Mouse (Mus musculus): Measurements from ENCODE around the gene Nrcam. TPM values are rescaled to one million over a fixed set of nuclear protein-coding genes. Genes with fewer than 3 reads are reported as not detected.

The Nrcam gene
- total and polyA plus RNA-seq, 2 experiments from 2014 or later: 109 to 173 TPM

DNA sequence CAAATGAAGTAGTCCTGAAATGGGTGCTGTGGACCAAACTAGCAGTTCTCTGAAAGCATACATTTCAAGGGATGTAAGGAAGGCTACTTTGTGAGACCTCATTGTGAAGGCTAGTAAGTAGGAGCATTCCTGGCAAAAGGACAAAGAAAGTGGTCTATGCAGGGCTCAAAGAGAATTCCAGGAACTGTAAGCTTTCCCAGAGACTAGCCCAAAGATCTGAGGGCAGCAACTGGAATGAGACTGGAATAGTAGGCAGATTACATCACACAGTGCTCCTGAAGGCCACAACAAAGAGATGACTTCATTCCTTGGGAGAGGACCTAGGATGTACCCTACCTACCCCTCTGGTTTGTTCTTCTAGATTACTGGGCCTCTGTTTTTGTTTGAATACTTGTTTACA lies 27.9 kb upstream of the Nrcam start:
- Histone ChIP-seq H3K4me3 (ENCODE audit: low read depth, low read length) (no peak overlapping the region), H3K4me2 (ENCODE audit: low read depth, low read length, poor library complexity, severe bottlenecking) (no peak overlapping the region), H3K27me3 (ENCODE audit: insufficient read depth, low read length) (no peaks in the 10 kb centered on the region), H3K27ac (ENCODE audit: low read depth, low read length) (no peak overlapping the region), H3K9ac (replicated peaks; ENCODE audit: low read length, poor library complexity, severe bottlenecking) (no peak overlapping the region), H3K4me1 (ENCODE audit: insufficient read depth, low read length) (no peaks in the 10 kb centered on the region), H3K9me3 (ENCODE audit: low read length) (no peaks in the 10 kb centered on the region), H3K36me3 (ENCODE audit: insufficient read depth, low read length) (no peaks in the 10 kb centered on the region)
- ATAC-seq (ENCODE audit: low FRiP score) (no peak), DNase-seq (ENCODE audit: low spot score) (no peak)
- no peak for TF ChIP-seq CTCF (IDR thresholded peaks at IDR 0.05)

DNA sequence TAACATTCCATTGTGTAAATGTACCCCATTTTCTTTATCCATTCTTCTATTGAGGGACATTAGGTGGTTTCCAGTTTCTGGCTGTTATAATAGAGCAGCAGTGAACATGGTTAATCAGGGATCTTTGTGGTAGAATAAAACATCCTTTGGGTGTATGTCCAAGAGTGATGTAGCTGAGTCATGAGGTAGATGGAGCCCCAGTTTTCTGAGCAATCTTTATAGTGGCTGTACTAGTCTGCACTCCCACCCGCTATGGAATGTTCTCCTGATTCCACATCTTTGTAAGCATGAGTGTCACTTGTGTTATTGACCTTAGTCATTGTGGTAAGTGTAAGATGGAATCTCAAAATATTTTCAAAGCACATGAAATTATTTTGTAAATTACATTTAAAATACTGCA lies 24.7 kb upstream of the Nrcam start:
- H3K4me1 ChIP-seq (ENCODE audit: insufficient read depth, low read length): no peaks in the 10 kb centered on the region
- no peak overlapping the region for H3K27ac ChIP-seq (ENCODE audit: low read depth, low read length)
- no peak for DNase-seq (ENCODE audit: low spot score)
- H3K4me3 ChIP-seq (ENCODE audit: low read depth, low read length): no peak overlapping the region
- ATAC-seq (ENCODE audit: low FRiP score): no peak
- no peak overlapping the region for H3K4me2 ChIP-seq (ENCODE audit: low read depth, low read length, poor library complexity, severe bottlenecking)
- no peak overlapping the region for H3K9ac ChIP-seq (replicated peaks; ENCODE audit: low read length, poor library complexity, severe bottlenecking)
- H3K9me3 ChIP-seq (ENCODE audit: low read length): no peaks in the 10 kb centered on the region
- H3K27me3 ChIP-seq (ENCODE audit: insufficient read depth, low read length): no peaks in the 10 kb centered on the region
- H3K36me3 ChIP-seq (ENCODE audit: insufficient read depth, low read length): peaks cover 13% of the 10 kb centered on the region
- WGBS: 98% methylated on average over 1 of the region's 1 CpGs
- no peak for TF ChIP-seq CTCF (IDR thresholded peaks at IDR 0.05)

DNA sequence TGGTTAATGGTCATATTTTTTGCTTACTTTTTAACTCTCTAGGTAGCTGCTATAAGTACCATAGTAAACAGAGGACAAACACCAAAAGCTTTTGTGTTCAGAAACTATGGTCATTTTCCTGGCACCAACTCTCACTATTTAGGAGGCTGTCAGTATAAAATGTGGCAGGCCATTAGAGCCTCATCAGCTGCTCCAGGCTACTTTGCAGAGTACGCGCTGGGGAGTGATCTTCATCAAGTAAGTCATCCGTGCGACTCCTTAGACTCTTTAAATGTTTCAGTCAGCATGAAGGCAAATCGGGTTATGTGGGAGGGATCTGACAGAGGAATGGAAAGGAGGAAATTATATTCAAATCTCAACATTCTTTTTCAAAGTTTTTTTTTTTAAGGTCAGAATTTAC lies 23.8 kb upstream of the Nrcam start:
- ATAC-seq (ENCODE audit: low FRiP score) (no peak), DNase-seq (ENCODE audit: low spot score) (peak; percentile 6)
- Histone ChIP-seq H3K9me3 (ENCODE audit: low read length) (no peaks in the 10 kb centered on the region), H3K27ac (ENCODE audit: low read depth, low read length) (no peak overlapping the region), H3K4me3 (ENCODE audit: low read depth, low read length) (no peak overlapping the region), H3K36me3 (ENCODE audit: insufficient read depth, low read length) (peaks cover 13% of the 10 kb centered on the region), H3K9ac (replicated peaks; ENCODE audit: low read length, poor library complexity, severe bottlenecking) (no peak overlapping the region), H3K4me2 (ENCODE audit: low read depth, low read length, poor library complexity, severe bottlenecking) (no peak overlapping the region), H3K27me3 (ENCODE audit: insufficient read depth, low read length) (no peaks in the 10 kb centered on the region), H3K4me1 (ENCODE audit: insufficient read depth, low read length) (no peaks in the 10 kb centered on the region)
- WGBS: 76% methylated on average over 5 of the region's 5 CpGs
- no peak for TF ChIP-seq CTCF (IDR thresholded peaks at IDR 0.05)

DNA sequence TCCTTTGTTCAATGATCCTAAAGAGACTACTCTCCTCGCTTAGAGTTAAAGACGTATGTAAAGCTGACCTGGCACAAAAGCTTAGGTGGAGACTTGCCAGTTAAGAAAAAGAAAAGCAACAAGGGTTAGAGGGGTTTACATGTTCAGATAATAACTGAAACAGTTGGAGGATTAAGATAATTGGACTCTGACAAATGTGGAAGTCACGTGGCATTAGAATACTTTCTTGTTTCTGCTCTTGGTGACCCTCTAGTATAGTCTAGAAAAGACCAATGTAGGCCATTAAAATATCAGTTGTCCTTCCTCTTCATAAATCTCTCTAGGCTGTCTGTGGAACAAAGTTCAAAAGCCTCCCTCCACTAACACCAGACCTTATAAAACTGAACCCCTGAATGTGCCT lies 20.5 kb upstream of the Nrcam start:
- Histone ChIP-seq H3K36me3 (ENCODE audit: insufficient read depth, low read length) (peaks cover 13% of the 10 kb centered on the region), H3K9me3 (ENCODE audit: low read length) (no peaks in the 10 kb centered on the region), H3K9ac (replicated peaks; ENCODE audit: low read length, poor library complexity, severe bottlenecking) (no peak overlapping the region), H3K27me3 (ENCODE audit: insufficient read depth, low read length) (no peaks in the 10 kb centered on the region), H3K4me1 (ENCODE audit: insufficient read depth, low read length) (no peaks in the 10 kb centered on the region), H3K27ac (ENCODE audit: low read depth, low read length) (no peak overlapping the region), H3K4me2 (ENCODE audit: low read depth, low read length, poor library complexity, severe bottlenecking) (no peak overlapping the region), H3K4me3 (ENCODE audit: low read depth, low read length) (no peak overlapping the region)
- TF ChIP-seq CTCF (IDR thresholded peaks at IDR 0.05): no peak
- 83% methylated on average over 3 of the region's 3 CpGs for WGBS
- no peak for DNase-seq (ENCODE audit: low spot score)
- no peak for ATAC-seq (ENCODE audit: low FRiP score)

DNA sequence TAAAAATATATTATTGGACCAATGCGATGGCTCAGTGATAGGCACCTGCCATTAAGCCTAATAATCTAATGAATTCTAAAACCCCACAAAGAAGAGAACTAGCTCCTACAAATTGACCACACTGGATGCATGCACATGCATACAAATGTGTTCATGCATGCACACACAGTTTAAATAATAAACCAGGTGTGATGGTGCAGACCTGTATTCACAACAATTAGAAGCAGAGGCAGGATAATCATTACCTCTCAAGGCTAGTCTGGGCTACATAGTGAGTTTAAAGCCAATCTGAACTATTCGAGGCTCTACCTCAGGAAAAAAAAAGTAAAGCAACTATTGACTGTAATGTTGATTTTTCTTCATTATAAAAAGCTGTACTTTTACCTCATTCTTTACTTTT lies 13.5 kb upstream of the Nrcam start:
- no peak for DNase-seq (ENCODE audit: low spot score)
- Histone ChIP-seq H3K27ac (ENCODE audit: low read depth, low read length) (no peak overlapping the region), H3K9ac (replicated peaks; ENCODE audit: low read length, poor library complexity, severe bottlenecking) (no peak overlapping the region), H3K9me3 (ENCODE audit: low read length) (no peaks in the 10 kb centered on the region), H3K4me2 (ENCODE audit: low read depth, low read length, poor library complexity, severe bottlenecking) (no peak overlapping the region), H3K36me3 (ENCODE audit: insufficient read depth, low read length) (peaks cover 10% of the 10 kb centered on the region; the same call in 1 of the 2 replicates), H3K4me1 (ENCODE audit: insufficient read depth, low read length) (no peaks in the 10 kb centered on the region), H3K27me3 (ENCODE audit: insufficient read depth, low read length) (no peaks in the 10 kb centered on the region), H3K4me3 (ENCODE audit: low read depth, low read length) (no peak overlapping the region)
- ATAC-seq (ENCODE audit: low FRiP score): no peak
- 98% methylated on average over 2 of the region's 2 CpGs for WGBS
- TF ChIP-seq CTCF (IDR thresholded peaks at IDR 0.05): no peak

- no peaks in the 10 kb centered on the region for H3K36me3 ChIP-seq (ENCODE audit: insufficient read depth, low read length)
- no peak overlapping the region for H3K9ac ChIP-seq (replicated peaks; ENCODE audit: low read length, poor library complexity, severe bottlenecking)
- TF ChIP-seq CTCF (IDR thresholded peaks at IDR 0.05): no peak
- H3K9me3 ChIP-seq (ENCODE audit: low read length): no peaks in the 10 kb centered on the region
- H3K27ac ChIP-seq (ENCODE audit: low read depth, low read length): no peak overlapping the region
- no peaks in the 10 kb centered on the region for H3K27me3 ChIP-seq (ENCODE audit: insufficient read depth, low read length)
- DNase-seq (ENCODE audit: low spot score) (no peak), ATAC-seq (ENCODE audit: low FRiP score) (no peak)
- H3K4me3 ChIP-seq (ENCODE audit: low read depth, low read length): no peak overlapping the region
- no peaks in the 10 kb centered on the region for H3K4me1 ChIP-seq (ENCODE audit: insufficient read depth, low read length)
- no peak overlapping the region for H3K4me2 ChIP-seq (ENCODE audit: low read depth, low read length, poor library complexity, severe bottlenecking)
Observed at GRCm38 (mm10) chr12:44325091-44325490, 3.6 kb upstream of the Nrcam start.
